Mouse (Mus musculus) cortical plate, adult 2 months (tissue): ENCODE results near the gene Olfr685. TPM values are rescaled to one million over a fixed set of nuclear protein-coding genes. Genes with fewer than 3 reads are reported as not detected.
A peak's percentile ranks its signal among the peaks of the same experiment; 100 is the strongest.

Experiments
- H3K27ac ChIP-seq: fragments of 200-500 bp; 2 replicates; pipeline ENCODE4 v1.5.1; 2012; ENCODE audit warnings: low read length, control low read depth, inconsistent platforms; ENCODE audit not compliant: insufficient read depth
- H3K4me1 ChIP-seq: fragments of 200-500 bp; 2 replicates; pipeline ENCODE4 v1.6.1; 2011; ENCODE audit warnings: low read length; ENCODE audit not compliant: control insufficient read depth, insufficient read depth
- H3K4me3 ChIP-seq: fragments of 200-500 bp; 2 replicates; pipeline ENCODE4 v1.5.1; 2011; ENCODE audit warnings: mild to moderate bottlenecking, low read length, control low read depth; ENCODE audit not compliant: insufficient read depth
- CTCF ChIP-seq: fragments of 200-500 bp; IDR thresholded peaks from 2 replicates; pipeline ENCODE4 v1.5.1; 2011; ENCODE audit warnings: mild to moderate bottlenecking, control low read depth, low read length; ENCODE audit not compliant: insufficient read depth; ENCODE audit errors: extremely low read depth
- POLR2A ChIP-seq: fragments of 200-500 bp; IDR thresholded peaks from 2 replicates; pipeline ENCODE4 v1.6.1; 2011; ENCODE audit warnings: mild to moderate bottlenecking, low read length, control low read depth; ENCODE audit not compliant: insufficient read depth; ENCODE audit errors: extremely low read depth
- polyA plus RNA-seq: library from polyadenylated mRNA; depleted of rRNA; stranded (reverse); fragments of >200 nt; gene quantifications from 2 replicates; pipeline ENCODE4 v1.2.3, GENCODE M21; 2012; rRNA removed

Olfr685 gene
- polyA plus RNA-seq = not detected in 2 replicates

- TF ChIP-seq CTCF (no peak), POLR2A (no peak)
- Histone ChIP-seq H3K27ac (no peak within 1 kb of the TSS), H3K4me1 (no peaks in the 10 kb centered on the region), H3K4me3 (no peak within 1 kb of the TSS)
These were observed at the start of gene Olfr685 for GRCm38 (mm10) chr7:105185912-105186311. TSS of gene Olfr685 (minus strand) at chr7:105186012.

GRCm38 (mm10) chr7:105229386-105229785 is 43.6 kb upstream of the Olfr685 start:
- no peak overlapping the region for H3K4me3 ChIP-seq
- no peaks in the 10 kb centered on the region for H3K4me1 ChIP-seq
- TF ChIP-seq CTCF (no peak), POLR2A (no peak)
- H3K27ac ChIP-seq = no peak overlapping the region

GRCm38 (mm10) chr7:105228138-105228537 is 42.3 kb upstream of the Olfr685 start:
- Histone ChIP-seq H3K4me3 (no peak overlapping the region), H3K27ac (no peak overlapping the region), H3K4me1 (no peaks in the 10 kb centered on the region)
- TF ChIP-seq POLR2A (no peak), CTCF (no peak)

- Histone ChIP-seq H3K27ac (no peak overlapping the region), H3K4me1 (no peaks in the 10 kb centered on the region), H3K4me3 (no peak overlapping the region)
- TF ChIP-seq POLR2A (no peak), CTCF (no peak)
These were observed 40.9 kb upstream of the Olfr685 start for GRCm38 (mm10) chr7:105226703-105227102.

- Histone ChIP-seq H3K27ac (no peak overlapping the region), H3K4me3 (no peak overlapping the region), H3K4me1 (no peaks in the 10 kb centered on the region)
- TF ChIP-seq POLR2A (no peak), CTCF (no peak)
These were observed 40.3 kb upstream of the Olfr685 start for GRCm38 (mm10) chr7:105226072-105226471.

GRCm38 (mm10) chr7:105218281-105218680 is 32.5 kb upstream of the Olfr685 start:
- no peak overlapping the region for H3K27ac ChIP-seq
- H3K4me1 ChIP-seq = no peaks in the 10 kb centered on the region
- TF ChIP-seq POLR2A (no peak), CTCF (no peak)

GRCm38 (mm10) chr7:105214761-105215160 is 28.9 kb upstream of the Olfr685 start:
- Histone ChIP-seq H3K4me1 (no peaks in the 10 kb centered on the region), H3K27ac (no peak overlapping the region)
- TF ChIP-seq POLR2A = no peak
- no peak for TF ChIP-seq CTCF

More at GRCm38 (mm10) chr7:105218281-105218680, 32.5 kb upstream of the Olfr685 start:
- H3K4me3 ChIP-seq = no peak overlapping the region

GRCm38 (mm10) chr7:105207385-105207784 is 21.6 kb upstream of the Olfr685 start, which contains the start of gene Olfr686:
TSS of gene Olfr686 (minus strand) at chr7:105207485.
- Histone ChIP-seq H3K27ac (no peak within 1 kb of the TSS), H3K4me3 (no peak within 1 kb of the TSS), H3K4me1 (no peaks in the 10 kb centered on the region)
- no peak for TF ChIP-seq CTCF
- no peak for TF ChIP-seq POLR2A

More at GRCm38 (mm10) chr7:105214761-105215160, 28.9 kb upstream of the Olfr685 start:
- no peak overlapping the region for H3K4me3 ChIP-seq

- TF ChIP-seq POLR2A (no peak), CTCF (peak; percentile 25; the same call in 1 of the 2 replicates)
- Histone ChIP-seq H3K4me1 (no peaks in the 10 kb centered on the region), H3K27ac (no peak overlapping the region), H3K4me3 (no peak overlapping the region)
These were observed 15.0 kb downstream of the Olfr685 start for GRCm38 (mm10) chr7:105170773-105171172.

GRCm38 (mm10) chr7:105163553-105163952 is 22.3 kb downstream of the Olfr685 start, which contains the start of gene Olfr684:
TSS of gene Olfr684 (minus strand) at chr7:105163653.
- TF ChIP-seq CTCF (no peak), POLR2A (no peak)

More at GRCm38 (mm10) chr7:105163553-105163952, 22.3 kb downstream of the Olfr685 start, which contains the start of gene Olfr684:
- Histone ChIP-seq H3K4me3 (no peak within 1 kb of the TSS), H3K4me1 (no peaks in the 10 kb centered on the region), H3K27ac (no peak within 1 kb of the TSS)
